Mouse (Mus musculus) testis, adult 2 months (tissue): ENCODE measurements around the gene Tmem138. TPM values are rescaled to one million over a fixed set of nuclear protein-coding genes. Genes with fewer than 3 reads are reported as not detected.
A peak's percentile ranks its signal among the peaks of the same experiment; 100 is the strongest.

Source experiments
- H3K27ac ChIP-seq: fragments of 200-500 bp; 2 replicates; pipeline ENCODE4 v1.5.1; 2012; ENCODE audit warnings: low read depth, low read length; ENCODE audit not compliant: control insufficient read depth, insufficient read depth
- H3K27me3 ChIP-seq: fragments of 200-500 bp; 2 replicates; pipeline ENCODE4 v1.6.1; 2012; ENCODE audit warnings: mild to moderate bottlenecking, low read length, moderate library complexity; ENCODE audit not compliant: control insufficient read depth, insufficient read depth
- H3K36me3 ChIP-seq: fragments of 200-500 bp; 2 replicates; pipeline ENCODE4 v1.6.1; 2012; ENCODE audit warnings: mild to moderate bottlenecking, low read length; ENCODE audit not compliant: control insufficient read depth, insufficient read depth
- H3K4me1 ChIP-seq: fragments of 200-500 bp; 2 replicates; pipeline ENCODE4 v1.6.1; 2012; ENCODE audit warnings: low read length; ENCODE audit not compliant: control insufficient read depth, insufficient read depth
- H3K4me3 ChIP-seq: fragments of 200-500 bp; 2 replicates; pipeline ENCODE4 v1.5.1; 2012; ENCODE audit warnings: low read depth, mild to moderate bottlenecking, low read length, moderate library complexity, mixed read lengths; ENCODE audit not compliant: control insufficient read depth
- CTCF ChIP-seq: fragments of 200-500 bp; IDR thresholded peaks from 2 replicates; pipeline ENCODE4 v1.5.1; 2012; ENCODE audit warnings: low read depth, mild to moderate bottlenecking, inconsistent platforms, low read length, moderate library complexity; ENCODE audit not compliant: control insufficient read depth, insufficient read depth, insufficient replicate concordance
- POLR2A ChIP-seq: fragments of 200-500 bp; IDR thresholded peaks from 2 replicates; pipeline ENCODE4 v1.6.1; 2012; ENCODE audit warnings: low read depth, mild to moderate bottlenecking, inconsistent platforms, low read length, moderate library complexity; ENCODE audit not compliant: control insufficient read depth
- polyA plus RNA-seq: library from polyadenylated mRNA; depleted of rRNA; stranded (reverse); fragments of >200 nt; gene quantifications from 2 replicates; pipeline ENCODE4 v1.2.3, GENCODE M21; 2012

Gene Tmem138
- polyA plus RNA-seq, 1 experiment: 24.5 TPM

DNA sequence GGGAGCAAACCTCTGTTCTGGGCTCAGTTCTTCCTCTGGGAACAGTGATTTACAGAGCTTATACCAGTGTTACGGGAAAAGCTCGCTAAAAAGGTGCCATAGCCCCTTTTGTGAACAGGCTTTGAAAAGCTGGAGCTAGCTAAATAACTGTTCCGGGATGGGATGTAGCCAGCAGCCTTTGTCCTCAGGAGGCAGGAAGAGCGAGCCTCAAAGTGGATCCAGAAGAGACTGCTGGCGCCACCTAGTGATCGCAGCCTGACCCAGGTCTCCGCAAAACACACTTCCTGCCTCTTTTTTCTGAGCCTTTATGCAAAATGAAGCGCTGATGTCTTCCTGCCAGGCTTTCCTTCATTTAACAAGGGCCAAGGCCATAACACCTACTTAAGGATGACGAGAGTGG, 25.6 kb upstream of the Tmem138 start:
- peak; percentile 74; the same call in 1 of the 2 replicates for TF ChIP-seq CTCF
- 0 out of 2 replicates have a peak, but pooled peaks have one; percentile 1 for TF ChIP-seq POLR2A
- peaks cover 16% of the 10 kb centered on the region for H3K4me1 ChIP-seq
- H3K27ac ChIP-seq: peak overlapping the region; percentile 82
- no peaks in the 10 kb centered on the region for H3K27me3 ChIP-seq
- peaks cover 6% of the 10 kb centered on the region for H3K36me3 ChIP-seq
- no peak overlapping the region; the same call in 1 of the 2 replicates for H3K4me3 ChIP-seq

- peak overlapping the region; percentile 55 for H3K27ac ChIP-seq
- no peak overlapping the region for H3K4me3 ChIP-seq
- peaks cover 8% of the 10 kb centered on the region for H3K36me3 ChIP-seq
- no peaks in the 10 kb centered on the region for H3K27me3 ChIP-seq
- peaks cover 16% of the 10 kb centered on the region for H3K4me1 ChIP-seq
- TF ChIP-seq CTCF (no peak), POLR2A (peak; percentile 17; the same call in 1 of the 2 replicates)
Measured at GRCm38 (mm10) chr19:10602247-10602769, 25.1 kb upstream of the Tmem138 start.

GRCm38 (mm10) chr19:10599648-10600047, 22.5 kb upstream of the Tmem138 start:
- H3K4me1 ChIP-seq: peaks cover 11% of the 10 kb centered on the region
- no peak overlapping the region for H3K27ac ChIP-seq
- H3K27me3 ChIP-seq: no peaks in the 10 kb centered on the region
- no peak overlapping the region for H3K4me3 ChIP-seq
- peaks cover 9% of the 10 kb centered on the region for H3K36me3 ChIP-seq
- TF ChIP-seq POLR2A (no peak), CTCF (no peak)

DNA sequence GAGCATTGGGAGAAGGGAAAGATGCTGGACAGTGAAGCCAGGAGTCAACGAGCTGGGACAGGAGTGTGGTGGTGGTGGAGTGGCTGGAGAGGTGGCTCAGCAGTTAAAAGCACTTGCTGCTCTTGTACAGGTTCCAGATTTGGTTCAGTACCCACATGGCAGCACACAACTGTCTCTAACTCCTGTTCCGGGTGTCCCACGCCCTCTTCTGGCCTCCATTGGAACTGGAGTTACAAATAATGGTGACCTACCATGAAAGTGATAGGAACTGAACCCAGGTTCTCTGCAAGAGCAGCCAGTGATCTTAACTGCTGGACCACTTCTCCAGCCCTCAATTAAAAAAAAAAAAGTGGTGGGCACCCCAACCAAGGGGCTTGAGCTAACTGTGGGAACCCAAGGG, 21.0 kb upstream of the Tmem138 start:
- Histone ChIP-seq H3K4me1 (peaks cover under 1% of the 10 kb centered on the region; the same call in 1 of the 2 replicates), H3K4me3 (no peak overlapping the region), H3K36me3 (peaks cover 6% of the 10 kb centered on the region), H3K27me3 (no peaks in the 10 kb centered on the region), H3K27ac (no peak overlapping the region)
- TF ChIP-seq CTCF (no peak), POLR2A (no peak)

DNA sequence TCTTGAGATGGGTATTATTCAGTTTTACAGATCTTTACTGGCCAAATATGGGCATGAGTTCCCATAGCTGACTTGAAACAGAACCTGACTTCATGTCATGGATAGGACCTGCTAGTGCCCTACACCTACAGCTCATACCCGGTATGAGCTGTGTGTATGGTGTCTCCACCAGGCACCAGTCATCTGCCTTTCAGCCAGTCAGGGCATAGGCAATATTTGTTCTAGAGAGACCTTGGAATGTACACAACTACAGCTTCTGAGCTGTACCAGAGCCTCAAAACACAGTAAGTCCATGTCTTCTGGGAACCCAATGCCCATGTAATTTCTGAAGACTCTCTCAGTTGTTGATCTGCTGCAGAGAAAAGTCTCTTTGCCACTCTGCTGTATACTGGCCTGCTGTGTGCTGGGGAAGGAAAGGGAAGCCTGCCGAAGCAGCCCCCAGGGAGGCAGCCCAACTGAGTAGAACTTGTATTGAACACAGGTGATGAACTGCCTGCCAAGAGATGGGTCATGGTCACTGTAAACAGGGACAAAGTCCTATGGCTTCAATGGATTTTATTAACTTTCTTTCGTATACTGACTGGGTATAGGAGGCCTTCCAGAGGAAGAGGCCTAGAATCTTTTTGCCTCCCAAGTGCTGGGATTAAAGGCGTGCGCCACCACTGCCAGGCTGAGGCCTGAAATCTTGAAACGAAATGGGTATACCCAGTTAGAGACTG, 14.7 kb upstream of the Tmem138 start:
- H3K27me3 ChIP-seq: no peaks in the 10 kb centered on the region
- peaks cover 2% of the 10 kb centered on the region for H3K36me3 ChIP-seq
- H3K27ac ChIP-seq: no peak overlapping the region
- no peaks in the 10 kb centered on the region for H3K4me1 ChIP-seq
- H3K4me3 ChIP-seq: no peak overlapping the region
- TF ChIP-seq CTCF: no peak
- TF ChIP-seq POLR2A: no peak

DNA sequence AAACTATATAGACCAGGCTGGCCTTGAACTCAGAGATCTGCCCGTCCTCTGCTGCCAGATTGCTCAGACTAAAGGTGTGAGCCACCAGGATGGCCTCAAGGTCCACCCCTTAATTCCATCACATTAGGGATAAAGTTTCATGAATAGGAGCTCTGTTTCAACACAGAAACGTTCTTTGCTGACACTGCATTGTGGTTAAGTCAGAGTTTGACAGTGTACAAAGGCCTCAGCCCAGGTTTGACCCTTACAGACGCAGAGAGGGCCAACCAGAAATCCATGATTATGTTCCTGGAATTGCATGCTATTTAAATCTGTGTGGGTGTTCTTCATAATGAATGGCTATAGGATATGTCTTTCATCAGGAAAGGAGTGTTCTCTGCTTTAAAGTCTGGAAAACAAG, 13.1 kb upstream of the Tmem138 start:
- peaks cover 2% of the 10 kb centered on the region for H3K36me3 ChIP-seq
- H3K27me3 ChIP-seq: no peaks in the 10 kb centered on the region
- H3K4me3 ChIP-seq: no peak overlapping the region
- H3K4me1 ChIP-seq: no peaks in the 10 kb centered on the region
- TF ChIP-seq CTCF: no peak
- no peak for TF ChIP-seq POLR2A
- no peak overlapping the region for H3K27ac ChIP-seq

GRCm38 (mm10) chr19:10589127-10589857, 12.1 kb upstream of the Tmem138 start:
- no peak overlapping the region for H3K4me3 ChIP-seq
- TF ChIP-seq CTCF (no peak), POLR2A (no peak)
- no peaks in the 10 kb centered on the region; the same call in 1 of the 2 replicates for H3K36me3 ChIP-seq
- no peak overlapping the region for H3K27ac ChIP-seq
- H3K27me3 ChIP-seq: no peaks in the 10 kb centered on the region
- no peaks in the 10 kb centered on the region for H3K4me1 ChIP-seq
